Mouse (Mus musculus) liver, embryonic 14.5 days (tissue): ENCODE results near the gene Asxl1.

Experiments used
- CTCF ChIP-seq: IDR thresholded peaks from 2 replicates; pipeline ENCODE4 v1.5.1; 2016; ENCODE audit warnings: antibody characterized with exemption, low read depth, control low read depth
- EP300 ChIP-seq: IDR thresholded peaks from 2 replicates; pipeline ENCODE4 v1.6.1; 2016; ENCODE audit warnings: antibody characterized with exemption, low read depth

DNA sequence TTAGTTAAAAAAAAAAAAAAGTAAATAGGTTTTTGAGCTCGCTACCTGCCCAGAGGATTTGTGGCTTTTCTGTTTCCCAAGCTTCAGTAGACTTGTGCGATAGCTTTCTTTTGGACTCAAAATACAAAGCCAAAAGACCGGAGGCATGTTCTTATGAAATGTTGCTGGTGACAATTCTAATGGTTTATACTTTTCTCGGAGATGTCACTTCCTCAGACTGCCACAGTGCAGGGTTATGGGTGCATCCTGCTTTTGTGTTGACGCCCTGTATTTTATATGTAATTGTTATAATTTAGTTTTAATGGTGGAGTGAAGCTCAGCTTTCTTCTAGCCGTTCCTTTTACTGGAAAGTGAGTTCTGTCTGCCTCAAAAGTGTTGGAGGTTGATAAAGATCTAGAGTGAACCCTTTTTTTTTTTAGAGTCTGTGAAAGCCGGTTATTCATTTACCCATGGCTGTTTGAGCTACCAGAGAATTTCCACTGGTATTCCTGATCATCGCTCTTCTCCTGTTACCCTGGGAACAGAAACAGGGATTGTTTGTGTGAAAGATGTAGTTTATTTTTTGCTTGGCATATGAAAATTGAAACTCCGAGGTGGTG lies 1.7 kb downstream of the Asxl1 start:
- TF ChIP-seq CTCF (no peak), EP300 (no peak)
